Mouse (Mus musculus) heart, postnatal 0 days (tissue): ENCODE results near the gene Zfp652.

Experiments
- CTCF ChIP-seq: IDR thresholded peaks from 2 replicates; pipeline ENCODE4 v1.5.1; 2016; ENCODE audit warnings: antibody characterized with exemption, control low read depth, low read depth
- EP300 ChIP-seq: IDR thresholded peaks from 2 replicates; pipeline ENCODE4 v1.6.1; 2016; ENCODE audit warnings: antibody characterized with exemption, low read depth

- TF ChIP-seq CTCF (no peak), EP300 (no peak)
Observed at GRCm38 (mm10) chr11:95824877-95825243, 112.4 kb downstream of the Zfp652 start.
